Mouse (Mus musculus): ENCODE results near the gene Ror2. TPM values are rescaled to one million over a fixed set of nuclear protein-coding genes. Genes with fewer than 3 reads are reported as not detected.

Gene Ror2
- polyA plus RNA-seq, 1 experiment from 2014 or later, result 21.7 TPM

DNA sequence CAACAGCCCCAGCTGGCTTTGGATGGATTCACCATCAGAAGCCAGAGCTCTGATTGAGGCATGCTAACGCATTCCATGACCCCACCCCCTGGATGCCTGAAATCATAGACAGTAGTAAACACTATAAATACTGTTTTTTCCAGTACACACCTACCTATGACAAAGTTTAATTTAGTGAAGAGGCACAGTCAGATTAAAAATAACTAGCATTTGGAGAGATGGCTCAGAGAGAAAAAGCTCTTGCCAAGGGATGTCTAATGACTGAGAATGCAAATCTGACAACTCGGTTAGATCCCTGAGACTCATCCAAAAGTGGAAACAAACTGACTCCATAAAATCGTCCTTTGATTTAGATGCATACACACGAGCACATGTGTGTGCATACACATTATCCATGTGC lies 15.4 kb downstream of the Ror2 start:
- Histone ChIP-seq H3K4me2 (no peak overlapping the region), H3K27ac (no peak overlapping the region), H3K4me1 (peaks cover 27% of the 10 kb centered on the region), H3K9me3 (no peaks in the 10 kb centered on the region), H3K27me3 (no peaks in the 10 kb centered on the region), H3K4me3 (no peak overlapping the region), H3K9ac (no peak overlapping the region), H3K36me3 (no peaks in the 10 kb centered on the region)
- no peak for ATAC-seq (ENCODE audit: insufficient number of reproducible peaks, low FRiP score, low TSS enrichment, low read depth)
- WGBS, result 74% methylated on average over 4 of the region's 4 CpGs

DNA sequence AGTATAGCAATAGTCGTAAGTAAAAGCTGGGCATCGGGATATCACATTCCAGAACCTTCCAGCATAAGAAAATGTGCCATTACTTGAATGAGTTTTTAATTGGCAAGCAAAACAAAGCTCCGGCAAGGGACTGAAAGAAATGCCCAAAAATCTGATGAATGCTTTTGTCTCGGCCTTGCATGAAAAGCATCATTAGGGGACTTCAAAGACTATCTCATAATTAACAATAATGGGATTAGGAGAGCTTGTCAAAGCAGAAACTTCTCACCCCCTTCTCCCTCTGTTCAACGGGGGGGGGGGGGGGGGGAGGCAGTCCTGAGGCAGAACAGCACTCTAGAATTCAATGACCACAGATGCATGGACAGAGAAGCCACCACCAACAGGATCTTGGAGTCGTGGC lies 17.4 kb downstream of the Ror2 start:
- WGBS, result 53% methylated on average over 6 of the region's 6 CpGs
- no peak for ATAC-seq (ENCODE audit: insufficient number of reproducible peaks, low FRiP score, low TSS enrichment, low read depth)
- Histone ChIP-seq H3K4me1 (peaks cover 32% of the 10 kb centered on the region), H3K27me3 (no peaks in the 10 kb centered on the region), H3K9ac (no peak overlapping the region), H3K9me3 (no peaks in the 10 kb centered on the region), H3K27ac (no peak overlapping the region), H3K4me3 (no peak overlapping the region), H3K36me3 (no peaks in the 10 kb centered on the region), H3K4me2 (no peak overlapping the region)

DNA sequence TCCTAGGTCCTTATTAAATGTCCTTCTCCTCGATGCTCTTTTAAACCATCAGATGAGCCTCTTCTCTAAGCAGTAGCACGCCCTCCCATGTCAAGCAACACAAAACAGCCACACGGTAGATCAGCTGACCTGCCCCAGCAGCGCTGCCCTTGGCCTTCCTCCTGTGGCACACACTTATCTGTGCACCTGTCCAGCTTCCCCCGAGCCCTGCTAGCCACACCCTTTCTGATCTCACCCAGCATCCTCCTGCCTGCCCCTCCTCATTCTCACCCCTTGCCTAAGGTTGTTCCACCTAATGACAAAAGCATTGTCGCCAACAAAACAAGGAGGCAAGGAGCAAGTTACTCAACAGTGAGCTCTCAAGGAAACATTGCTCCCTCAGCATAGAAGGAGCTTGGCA lies 18.1 kb downstream of the Ror2 start:
- Histone ChIP-seq H3K4me3 (no peak overlapping the region), H3K4me2 (no peak overlapping the region), H3K9me3 (no peaks in the 10 kb centered on the region), H3K4me1 (peaks cover 36% of the 10 kb centered on the region), H3K9ac (no peak overlapping the region), H3K27ac (no peak overlapping the region), H3K36me3 (no peaks in the 10 kb centered on the region), H3K27me3 (no peaks in the 10 kb centered on the region)
- no peak for ATAC-seq (ENCODE audit: insufficient number of reproducible peaks, low FRiP score, low TSS enrichment, low read depth)
- 68% methylated on average over 6 of the region's 6 CpGs for WGBS

DNA sequence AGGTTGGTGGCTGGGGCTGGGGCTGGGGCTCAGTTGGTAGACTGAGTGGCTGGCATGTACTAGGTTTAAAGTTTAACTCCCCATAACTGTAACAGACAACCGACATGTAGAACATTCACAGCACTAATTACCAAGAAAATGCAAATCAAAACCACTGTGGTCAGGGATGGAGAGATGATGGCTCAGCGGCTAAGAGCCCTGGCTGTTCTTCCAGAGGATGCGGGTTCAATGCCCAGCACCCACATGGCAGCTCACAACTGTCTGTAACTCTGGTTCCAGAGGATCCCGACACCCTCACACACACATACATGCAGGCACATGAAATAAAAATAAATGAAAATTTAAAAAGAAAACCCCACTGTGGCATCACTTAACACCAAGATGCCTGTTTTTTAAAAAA lies 18.8 kb downstream of the Ror2 start:
- Histone ChIP-seq H3K27me3 (no peaks in the 10 kb centered on the region), H3K27ac (peak overlapping the region; percentile 74), H3K9me3 (no peaks in the 10 kb centered on the region), H3K4me3 (no peak overlapping the region), H3K4me1 (peaks cover 43% of the 10 kb centered on the region), H3K4me2 (peak overlapping the region; percentile 30; the same call in 1 of the 2 replicates), H3K36me3 (no peaks in the 10 kb centered on the region), H3K9ac (no peak overlapping the region)
- ATAC-seq (ENCODE audit: insufficient number of reproducible peaks, low FRiP score, low TSS enrichment, low read depth), result no peak
- 57% methylated on average over 4 of the region's 4 CpGs for WGBS

DNA sequence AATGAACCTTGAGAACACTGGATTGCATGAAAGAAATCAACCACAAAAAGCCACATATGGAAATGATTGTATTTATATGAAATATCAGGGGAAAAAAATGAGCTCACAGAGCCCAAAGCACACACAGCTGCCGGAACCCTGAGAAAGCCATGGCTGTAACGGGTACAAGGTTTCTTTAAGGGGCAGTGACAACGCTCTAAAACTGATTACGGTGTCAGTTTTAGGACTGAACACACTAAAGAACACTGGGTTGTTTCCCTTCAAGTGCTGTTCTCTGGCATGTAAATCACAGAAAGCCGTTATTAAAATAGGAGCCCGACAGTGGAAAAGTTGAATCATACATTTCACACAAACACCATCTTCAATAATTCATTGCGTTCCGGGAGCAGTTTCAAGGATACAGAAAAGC lies 19.4 kb downstream of the Ror2 start:
- Histone ChIP-seq H3K36me3 (no peaks in the 10 kb centered on the region), H3K27me3 (no peaks in the 10 kb centered on the region), H3K4me2 (peak overlapping the region; percentile 30), H3K9ac (no peak overlapping the region), H3K4me3 (no peak overlapping the region), H3K27ac (peak overlapping the region; percentile 74), H3K9me3 (no peaks in the 10 kb centered on the region), H3K4me1 (peaks cover 46% of the 10 kb centered on the region)
- peak; percentile 61; the same call in 1 of the 2 replicates for ATAC-seq (ENCODE audit: insufficient number of reproducible peaks, low FRiP score, low TSS enrichment, low read depth)
- 26% methylated on average over 8 of the region's 8 CpGs for WGBS

DNA sequence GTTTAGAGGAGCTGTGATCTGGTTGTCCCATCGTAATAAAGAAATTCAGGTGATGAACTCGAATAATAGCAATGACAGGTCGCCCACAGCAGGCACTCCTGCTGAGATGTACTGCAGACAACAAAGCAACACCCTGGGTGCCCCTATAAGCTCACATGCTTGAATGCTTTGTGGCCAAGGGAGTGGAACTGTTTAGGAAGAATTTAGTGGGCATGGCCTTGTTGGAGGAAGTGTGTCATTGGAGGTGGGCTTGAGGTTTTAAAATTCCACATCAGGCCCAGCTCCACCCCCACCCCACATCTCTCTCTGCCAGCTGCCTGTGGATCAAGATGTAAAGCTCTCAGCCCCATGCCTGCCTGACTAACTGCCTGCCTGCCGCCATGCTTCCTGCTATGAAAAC lies 21.0 kb downstream of the Ror2 start:
- 83% methylated on average over 4 of the region's 4 CpGs for WGBS
- no peaks in the 10 kb centered on the region for H3K36me3 ChIP-seq
- no peaks in the 10 kb centered on the region for H3K9me3 ChIP-seq
- H3K4me3 ChIP-seq, result no peak overlapping the region
- H3K27me3 ChIP-seq, result no peaks in the 10 kb centered on the region
- no peak overlapping the region for H3K9ac ChIP-seq
- peaks cover 62% of the 10 kb centered on the region for H3K4me1 ChIP-seq
- no peak for ATAC-seq (ENCODE audit: insufficient number of reproducible peaks, low FRiP score, low TSS enrichment, low read depth)
- H3K27ac ChIP-seq, result no peak overlapping the region
- H3K4me2 ChIP-seq, result no peak overlapping the region

DNA sequence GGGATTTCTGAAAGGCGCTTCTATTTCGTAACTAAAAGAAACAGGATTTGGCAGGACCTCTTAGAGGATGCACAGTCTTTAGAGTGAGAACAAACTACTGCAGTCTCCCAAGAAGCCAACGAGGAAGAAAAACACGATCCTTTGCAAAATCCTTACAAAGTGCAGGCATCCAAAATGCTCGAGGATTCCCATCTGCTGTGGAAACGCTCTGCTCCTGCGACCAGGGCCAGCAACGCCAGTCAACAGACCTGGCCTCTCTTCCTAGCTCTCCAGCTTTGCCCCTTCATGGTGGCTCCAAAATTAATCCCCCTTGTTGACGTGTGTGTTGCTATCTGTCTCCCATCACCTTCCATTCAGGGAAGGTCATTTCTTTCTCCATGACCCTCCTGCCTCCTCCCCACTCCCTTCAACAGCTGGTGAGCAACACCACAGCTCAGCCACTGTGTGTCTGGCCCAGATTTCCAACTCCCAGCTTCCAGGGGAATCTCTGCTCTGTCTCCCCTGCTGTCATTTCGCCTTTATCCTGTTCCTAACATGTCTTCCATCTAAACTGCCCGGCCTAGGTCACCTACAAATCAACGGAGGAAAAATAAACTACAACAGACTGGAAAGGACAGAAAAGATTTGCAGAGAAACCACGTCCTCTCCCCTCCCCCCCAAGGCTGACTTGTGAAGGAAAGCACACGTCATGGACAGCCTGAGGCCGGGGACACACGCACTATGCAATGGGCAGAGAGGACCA lies 23.2 kb downstream of the Ror2 start:
- H3K4me3 ChIP-seq, result no peak overlapping the region
- H3K4me2 ChIP-seq, result no peak overlapping the region
- no peak overlapping the region for H3K9ac ChIP-seq
- no peak overlapping the region for H3K27ac ChIP-seq
- H3K4me1 ChIP-seq, result peaks cover 77% of the 10 kb centered on the region
- H3K27me3 ChIP-seq, result no peaks in the 10 kb centered on the region
- H3K36me3 ChIP-seq, result no peaks in the 10 kb centered on the region
- ATAC-seq (ENCODE audit: insufficient number of reproducible peaks, low FRiP score, low TSS enrichment, low read depth), result no peak
- no peaks in the 10 kb centered on the region for H3K9me3 ChIP-seq
- 57% methylated on average over 16 of the region's 16 CpGs for WGBS

DNA sequence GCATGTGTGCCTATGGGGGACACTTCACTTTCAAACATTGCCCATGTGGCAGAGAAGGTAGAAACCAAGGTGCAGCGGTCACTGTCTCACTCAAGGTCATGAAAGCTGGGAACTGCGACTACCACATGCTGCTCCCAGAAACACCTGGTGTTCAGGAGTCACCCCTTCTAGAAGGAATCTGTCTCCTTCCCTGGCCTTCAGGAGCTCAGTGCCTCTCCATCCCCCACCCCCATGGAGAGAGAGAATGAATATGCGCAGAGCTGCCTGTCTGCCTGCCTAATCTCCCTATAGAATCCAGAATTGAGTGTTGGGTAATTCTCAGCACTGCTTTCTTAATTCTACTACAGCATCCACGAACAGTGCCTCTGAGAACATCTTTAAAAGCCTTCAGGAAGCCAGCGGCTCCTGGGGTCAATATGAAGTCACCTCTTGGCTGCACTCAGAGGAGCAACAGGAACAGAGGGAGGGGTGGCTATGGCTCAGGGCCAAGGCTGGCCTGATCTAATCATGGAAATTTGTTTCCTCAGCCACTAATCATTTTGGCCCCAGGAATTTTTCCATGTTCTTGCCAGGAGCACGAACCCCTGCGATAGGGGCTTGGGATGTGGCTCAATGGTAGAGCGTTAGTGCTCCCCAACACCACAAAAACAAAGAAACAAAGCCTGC lies 24.7 kb downstream of the Ror2 start:
- peaks cover 70% of the 10 kb centered on the region for H3K4me1 ChIP-seq
- H3K9me3 ChIP-seq, result no peaks in the 10 kb centered on the region
- H3K4me3 ChIP-seq, result no peak overlapping the region
- H3K27me3 ChIP-seq, result no peaks in the 10 kb centered on the region
- no peaks in the 10 kb centered on the region for H3K36me3 ChIP-seq
- ATAC-seq (ENCODE audit: insufficient number of reproducible peaks, low FRiP score, low TSS enrichment, low read depth), result no peak
- 0 out of 2 replicates have a peak overlapping the region, but pooled peaks have one; percentile 6 for H3K27ac ChIP-seq
- H3K9ac ChIP-seq, result no peak overlapping the region
- H3K4me2 ChIP-seq, result no peak overlapping the region
- 51% methylated on average over 8 of the region's 8 CpGs for WGBS

DNA sequence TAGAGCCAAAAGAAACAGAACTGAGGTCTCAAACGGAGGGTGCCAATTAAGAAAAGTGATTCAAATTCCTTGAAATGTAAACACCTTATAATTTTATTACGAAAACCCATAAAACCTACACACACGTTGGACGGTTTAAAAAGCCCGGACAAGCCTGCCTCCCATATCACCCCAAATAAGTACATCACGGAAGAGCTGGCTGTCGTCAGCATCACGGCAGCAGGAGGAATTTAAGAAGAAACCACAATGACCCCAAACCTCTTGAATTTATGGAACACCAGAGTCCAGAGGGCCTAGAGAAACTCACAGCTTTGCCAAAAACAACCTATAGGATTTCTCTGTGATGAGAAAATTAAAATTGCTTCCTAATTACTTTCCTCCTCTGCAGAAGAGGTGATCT lies 27.0 kb downstream of the Ror2 start:
- H3K9ac ChIP-seq, result no peak overlapping the region

DNA sequence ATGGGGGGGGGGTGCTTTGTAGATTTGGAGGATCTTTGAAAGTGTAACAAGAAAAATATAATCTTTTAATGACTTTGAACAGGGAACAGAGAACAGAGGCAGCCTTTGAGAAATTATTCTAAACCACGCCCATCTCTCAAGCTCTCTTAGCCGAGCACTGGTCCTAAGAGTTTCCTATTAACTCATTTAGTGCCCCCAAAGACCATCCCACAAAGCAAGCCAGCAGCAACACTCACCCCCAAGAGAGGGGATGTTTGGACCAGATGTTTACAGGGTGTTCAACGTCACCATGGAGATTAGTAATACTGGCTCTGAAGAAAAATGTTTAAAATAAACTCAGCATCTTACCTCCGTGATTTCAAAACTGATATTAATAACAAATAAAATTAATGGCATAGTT lies 27.4 kb downstream of the Ror2 start:
- Histone ChIP-seq H3K9ac (no peak overlapping the region), H3K9me3 (no peaks in the 10 kb centered on the region), H3K36me3 (no peaks in the 10 kb centered on the region), H3K4me2 (no peak overlapping the region), H3K4me1 (peaks cover 68% of the 10 kb centered on the region), H3K27ac (no peak overlapping the region), H3K27me3 (no peaks in the 10 kb centered on the region), H3K4me3 (no peak overlapping the region)
- WGBS, result 26% methylated on average over 4 of the region's 4 CpGs
- no peak for ATAC-seq (ENCODE audit: insufficient number of reproducible peaks, low FRiP score, low TSS enrichment, low read depth)

More for the DNA sequence above, 27.0 kb downstream of the Ror2 start:
- Histone ChIP-seq H3K4me2 (0 out of 2 replicates have a peak overlapping the region, but pooled peaks have one; percentile 17), H3K27ac (no peak overlapping the region), H3K9me3 (no peaks in the 10 kb centered on the region), H3K4me1 (peaks cover 63% of the 10 kb centered on the region), H3K27me3 (no peaks in the 10 kb centered on the region), H3K36me3 (no peaks in the 10 kb centered on the region), H3K4me3 (no peak overlapping the region)
- no peak for ATAC-seq (ENCODE audit: insufficient number of reproducible peaks, low FRiP score, low TSS enrichment, low read depth)
- WGBS, result 33% methylated on average over 8 of the region's 8 CpGs

DNA sequence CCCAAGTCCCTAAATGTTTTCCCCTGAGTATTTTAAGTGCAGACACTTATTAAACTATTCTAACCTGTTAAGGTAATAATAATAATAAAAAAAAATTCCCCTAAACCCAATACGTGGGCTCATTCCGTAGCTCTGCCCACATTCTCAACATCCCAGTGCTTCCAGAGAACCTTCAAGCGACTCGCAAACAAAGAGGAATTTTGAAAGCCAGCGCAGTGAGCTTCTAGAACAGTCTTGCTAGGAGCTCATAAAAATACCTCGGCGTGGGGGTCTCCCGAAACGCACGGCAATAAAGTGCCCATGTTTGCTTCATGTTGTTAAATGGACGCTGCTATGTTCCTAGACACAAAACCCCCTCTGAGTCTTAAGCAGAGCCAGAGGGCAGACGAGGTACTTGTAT lies 32.7 kb downstream of the Ror2 start:
- H3K4me3 ChIP-seq, result no peak overlapping the region
- H3K9ac ChIP-seq, result no peak overlapping the region
- no peak for ATAC-seq (ENCODE audit: insufficient number of reproducible peaks, low FRiP score, low TSS enrichment, low read depth)
- no peaks in the 10 kb centered on the region for H3K27me3 ChIP-seq
- peaks cover 49% of the 10 kb centered on the region for H3K4me1 ChIP-seq
- H3K27ac ChIP-seq, result no peak overlapping the region
- no peak overlapping the region for H3K4me2 ChIP-seq
- WGBS, result 31% methylated on average over 12 of the region's 12 CpGs
- H3K9me3 ChIP-seq, result no peaks in the 10 kb centered on the region
- no peaks in the 10 kb centered on the region for H3K36me3 ChIP-seq

DNA sequence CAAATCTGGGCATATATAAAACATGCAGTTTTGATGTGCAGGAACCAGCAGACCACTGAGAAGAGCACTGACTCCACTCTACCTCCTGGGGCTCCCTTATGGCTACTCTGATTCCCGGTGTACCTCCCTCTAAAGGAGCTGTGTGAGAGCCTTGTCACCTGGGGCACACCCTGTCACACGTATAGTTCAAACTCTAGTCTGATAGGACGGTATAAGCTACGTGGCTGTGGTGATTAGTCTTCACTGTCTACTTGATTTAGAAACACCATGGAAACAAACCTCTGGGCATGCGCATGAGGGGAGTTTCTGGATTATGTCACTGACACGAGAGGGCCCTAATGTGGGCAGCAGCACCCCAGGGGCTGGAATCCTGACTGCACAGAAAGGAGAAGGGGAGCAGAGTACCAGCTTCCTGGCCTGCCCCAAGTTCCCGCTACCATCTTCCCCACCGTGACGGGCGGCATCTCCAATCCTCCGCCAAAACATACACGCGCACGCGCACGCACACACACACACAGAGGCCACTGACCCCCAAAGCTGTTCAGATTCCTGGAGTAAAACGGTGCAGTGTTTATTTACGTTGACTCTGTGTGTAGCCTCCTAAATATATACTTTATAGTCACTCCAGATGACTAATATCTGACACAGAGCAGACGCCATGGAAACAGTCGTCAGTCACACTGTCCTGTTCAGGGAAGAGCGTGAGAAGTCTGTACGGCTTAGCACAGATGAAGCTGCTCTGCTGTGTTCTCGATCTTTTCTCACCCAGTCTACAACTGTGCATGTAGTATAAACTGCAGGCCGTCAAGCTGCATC lies 37.1 kb downstream of the Ror2 start:
- Histone ChIP-seq H3K9me3 (no peaks in the 10 kb centered on the region), H3K27ac (0 out of 2 replicates have a peak overlapping the region, but pooled peaks have one; percentile 4), H3K9ac (no peak overlapping the region), H3K4me1 (peaks cover 57% of the 10 kb centered on the region), H3K27me3 (no peaks in the 10 kb centered on the region), H3K36me3 (no peaks in the 10 kb centered on the region), H3K4me2 (no peak overlapping the region), H3K4me3 (no peak overlapping the region)
- 59% methylated on average over 24 of the region's 24 CpGs for WGBS
- no peak for ATAC-seq (ENCODE audit: insufficient number of reproducible peaks, low FRiP score, low TSS enrichment, low read depth)
